Mouse (Mus musculus): ENCODE results near the gene Tnfrsf1b.
"Not testable (repeated sequence)": the region's sequence is repeated elsewhere in the genome, so short reads cannot be mapped to it uniquely, and the experiment has no call there.

Gene Tnfrsf1b

DNA sequence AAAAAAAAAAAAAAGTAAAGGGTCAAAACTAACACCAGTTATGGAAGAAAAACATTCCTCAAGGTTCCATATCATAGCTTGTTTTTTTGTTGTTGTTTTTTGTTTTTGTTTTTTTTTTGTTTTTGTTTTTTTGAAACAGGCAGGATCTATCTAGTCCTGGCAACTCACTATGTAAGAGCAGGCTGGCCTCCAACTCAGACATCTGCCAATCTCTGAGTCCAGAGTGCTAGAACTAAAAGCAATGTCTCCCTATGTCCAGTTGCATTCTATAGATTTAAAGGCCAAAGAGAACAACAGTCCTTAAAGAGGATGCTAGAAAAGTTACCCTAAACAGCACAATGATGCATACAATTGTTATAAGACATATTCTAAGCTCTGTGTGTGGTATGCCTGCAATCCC is 58.1 kb downstream of the Tnfrsf1b start:
- DNase-seq (ENCODE audit: low spot score in 2 of 2): no peak

DNA sequence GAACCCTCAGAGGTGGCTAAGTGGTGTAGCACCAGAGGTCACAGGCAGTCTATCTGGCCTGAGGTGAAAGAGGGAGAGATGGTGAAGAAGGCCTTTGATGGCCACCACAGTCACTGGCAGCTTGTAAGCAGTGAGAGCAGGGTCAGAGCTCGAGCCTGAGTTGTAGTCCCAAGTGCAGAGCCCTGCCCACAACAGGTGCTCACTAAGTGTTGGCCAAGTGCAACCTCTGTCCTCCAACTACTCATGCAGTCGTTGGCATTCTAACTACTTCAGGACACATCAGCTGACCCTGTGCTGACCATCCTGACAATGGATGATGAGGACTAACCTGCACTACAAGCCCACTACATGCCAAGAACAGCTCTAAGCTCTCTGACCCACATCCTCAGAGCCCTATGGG is 59.1 kb downstream of the Tnfrsf1b start:
- no peak for DNase-seq (ENCODE audit: low spot score in 2 of 2)

GRCm38 (mm10) chr4:145178918-145179549 is 67.6 kb downstream of the Tnfrsf1b start:
- DNase-seq (ENCODE audit: low spot score in 2 of 2): no peak

DNA sequence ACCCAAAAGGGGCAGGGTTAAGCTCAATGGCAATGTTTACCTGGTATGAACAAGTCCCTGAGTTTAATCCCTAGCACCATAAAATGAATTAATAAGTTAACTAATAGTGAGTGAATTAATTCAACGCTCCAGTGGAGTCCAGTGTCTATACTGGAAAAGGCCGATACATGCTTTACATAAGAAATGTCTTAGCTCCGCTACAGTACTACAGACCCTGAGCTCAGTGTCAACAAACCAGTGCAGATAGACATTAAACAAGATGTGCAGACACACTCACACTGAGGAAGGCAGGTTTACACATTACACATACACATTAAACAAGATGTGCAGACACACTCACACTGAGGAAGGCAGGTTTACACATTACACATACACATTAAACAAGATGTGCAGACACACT is 81.1 kb downstream of the Tnfrsf1b start:
- not testable (repeated sequence) for DNase-seq (ENCODE audit: low spot score in 2 of 2)

- DNase-seq (ENCODE audit: low spot score in 2 of 2): no peak
These were observed 82.6 kb downstream of the Tnfrsf1b start for GRCm38 (mm10) chr4:145164111-145164510.
